Mouse (Mus musculus) right cerebral cortex, postnatal 14 days (tissue): ENCODE measurements at regions not wholly inside any gene's neighbourhood (a gene's known extent, or its start where the extent isn't known, plus 50 kb on each side); places are given as distances from the start of the nearest gene placed in this dataset.
A peak's percentile ranks its signal among the peaks of the same experiment; 100 is the strongest.

Experiments used
- DNase-seq: peaks from one replicate; pipeline ENCODE4 v3.0.0; 2022

- DNase-seq, result no peak
These were observed 285.7 kb downstream of the Actr3 start for GRCm38 (mm10) chr1:125149817-125150216.

GRCm38 (mm10) chr1:125123861-125124260 lies 311.7 kb downstream of the Actr3 start:
- no peak for DNase-seq

GRCm38 (mm10) chr1:125100596-125100995 lies 334.9 kb downstream of the Actr3 start:
- no peak for DNase-seq

- DNase-seq, result no peak
These were observed 350.6 kb downstream of the Actr3 start for GRCm38 (mm10) chr1:125084906-125085305.

GRCm38 (mm10) chr1:125039572-125040326 lies 395.8 kb downstream of the Actr3 start:
- DNase-seq, result no peak

- DNase-seq, result no peak
These were observed 422.2 kb downstream of the Actr3 start for GRCm38 (mm10) chr1:125013301-125013700.

- DNase-seq, result no peak
These were observed 423.6 kb downstream of the Actr3 start for GRCm38 (mm10) chr1:125011893-125012292.

GRCm38 (mm10) chr1:124997577-124997976 lies 437.9 kb downstream of the Actr3 start:
- no peak for DNase-seq

GRCm38 (mm10) chr1:124950849-124951248 lies 484.7 kb downstream of the Actr3 start:
- no peak for DNase-seq

- DNase-seq, result no peak
These were observed 531.2 kb downstream of the Actr3 start for GRCm38 (mm10) chr1:124904373-124904772.

GRCm38 (mm10) chr1:124871148-124871547 lies 564.4 kb downstream of the Actr3 start:
- no peak for DNase-seq

- DNase-seq, result no peak
These were observed 569.3 kb downstream of the Actr3 start for GRCm38 (mm10) chr1:124866248-124866647.

- peak; percentile 8 for DNase-seq
These were observed 589.8 kb downstream of the Actr3 start for GRCm38 (mm10) chr1:124845681-124846080.

- DNase-seq, result peak; percentile 13
These were observed 609.8 kb downstream of the Actr3 start for GRCm38 (mm10) chr1:124825717-124826116.

GRCm38 (mm10) chr1:124793026-124793425 lies 642.5 kb downstream of the Actr3 start:
- DNase-seq, result no peak

GRCm38 (mm10) chr1:124790646-124791045 lies 644.9 kb downstream of the Actr3 start:
- no peak for DNase-seq

GRCm38 (mm10) chr1:124790130-124790529 lies 645.4 kb downstream of the Actr3 start:
- DNase-seq, result no peak

GRCm38 (mm10) chr1:124783066-124783465 lies 652.5 kb downstream of the Actr3 start:
- no peak for DNase-seq

GRCm38 (mm10) chr1:124777685-124778084 lies 657.8 kb downstream of the Actr3 start:
- no peak for DNase-seq

GRCm38 (mm10) chr1:124756721-124757120 lies 678.8 kb downstream of the Actr3 start:
- no peak for DNase-seq

GRCm38 (mm10) chr1:124739777-124740176 lies 694.4 kb upstream of the Dpp10 start:
- DNase-seq, result no peak

- no peak for DNase-seq
These were observed 685.0 kb upstream of the Dpp10 start for GRCm38 (mm10) chr1:124730364-124730763.

- DNase-seq, result peak; percentile 83
These were observed 672.7 kb upstream of the Dpp10 start for GRCm38 (mm10) chr1:124718065-124718464.

- DNase-seq, result no peak
These were observed 660.9 kb upstream of the Dpp10 start for GRCm38 (mm10) chr1:124706246-124706645.

- no peak for DNase-seq
These were observed 629.1 kb upstream of the Dpp10 start for GRCm38 (mm10) chr1:124674420-124674819.
